Mouse (Mus musculus): ENCODE results near the gene Npc2. TPM values are rescaled to one million over a fixed set of nuclear protein-coding genes. Genes with fewer than 3 reads are reported as not detected.

Npc2 gene
- polyA plus RNA-seq (2014; fragmentation: Nextera tagmentation; extraction: Ambion mirVana): 40.3 and 41.7 TPM in 2 replicates

DNA sequence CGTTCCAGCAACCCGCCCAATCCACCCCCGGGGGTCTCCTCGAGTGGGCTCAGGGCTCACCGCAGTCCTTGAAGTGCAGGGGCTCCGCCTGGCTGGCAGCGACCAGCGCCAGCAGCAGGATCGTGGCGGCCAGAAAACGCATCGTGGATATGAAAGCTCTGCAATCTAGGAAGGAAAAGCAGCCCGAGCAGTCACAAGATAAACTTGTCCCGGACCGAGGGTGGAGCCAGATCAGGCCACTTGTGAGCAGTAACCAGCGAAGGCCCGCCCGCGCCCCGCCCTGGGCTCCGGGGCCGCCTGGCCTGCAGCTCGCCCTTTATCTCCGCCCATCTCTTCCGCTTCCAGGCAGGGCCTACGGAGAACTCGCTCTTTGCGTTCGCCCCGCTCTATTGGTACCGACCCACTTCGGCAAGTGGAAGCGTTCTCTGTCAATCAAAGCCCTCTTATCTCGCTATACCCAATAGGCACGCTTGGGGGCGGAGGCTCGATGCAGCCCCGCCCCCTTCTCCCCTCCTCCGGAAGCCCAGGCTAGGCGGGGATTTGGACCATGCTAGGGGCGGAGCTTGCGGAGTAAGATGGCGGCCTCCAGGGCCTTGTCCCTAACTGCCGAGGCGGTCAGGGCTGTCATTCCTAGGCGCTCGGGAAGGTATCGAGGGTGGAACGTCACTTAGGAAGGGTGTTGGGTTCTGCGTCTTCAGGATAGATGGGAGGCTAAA lies at the start of gene Npc2, which contains the start of gene Isca2:
Gene Npc2, minus strand, starts transcription at position 427 of the 716 bp plus-strand sequence.
Gene Isca2, plus strand, starts transcription at position 526 of the 716 bp plus-strand sequence.
- Histone ChIP-seq H3K4me1 (replicated peaks; ENCODE audit: control insufficient read depth, insufficient read depth, low read length) (peaks cover 23% of the 10 kb centered on the region), H3K9me3 (ENCODE audit: control insufficient read depth, low read length) (no peaks in the 10 kb centered on the region), H3K27ac (ENCODE audit: low read depth, low read length) (peak within 1 kb of the TSS; percentile 89), H3K36me3 (ENCODE audit: control insufficient read depth, insufficient read depth, low read length) (peaks cover 3% of the 10 kb centered on the region; the same call in 1 of the 2 replicates), H3K4me3 (ENCODE audit: low read depth, low read length) (peak within 1 kb of the TSS; percentile 86), H3K9ac (ENCODE audit: low read depth, low read length) (peak within 1 kb of the TSS; percentile 84), H3K4me2 (peak within 1 kb of the TSS; percentile 78), H3K27me3 (replicated peaks; ENCODE audit: control insufficient read depth, insufficient read depth, low read length) (no peaks in the 10 kb centered on the region)
- peak; percentile 96 for DNase-seq (ENCODE audit: low spot score)
- ATAC-seq (replicated peaks; ENCODE audit: low FRiP score): peak; percentile 98
- WGBS: under 1% methylated on average over 50 of the region's 50 CpGs

GRCm38 (mm10) chr12:84819236-84820168 lies 46.5 kb upstream of the Npc2 start:
- Histone ChIP-seq H3K4me2 (0 out of 2 replicates have a peak overlapping the region, but pooled peaks have one; percentile 5), H3K27ac (ENCODE audit: low read depth, low read length) (peak overlapping the region; percentile 67), H3K4me1 (replicated peaks; ENCODE audit: control insufficient read depth, insufficient read depth, low read length) (peaks cover 7% of the 10 kb centered on the region), H3K9ac (ENCODE audit: low read depth, low read length) (peak overlapping the region; percentile 35; the same call in 1 of the 2 replicates), H3K36me3 (ENCODE audit: control insufficient read depth, insufficient read depth, low read length) (no peaks in the 10 kb centered on the region), H3K9me3 (ENCODE audit: control insufficient read depth, low read length) (no peaks in the 10 kb centered on the region), H3K27me3 (replicated peaks; ENCODE audit: control insufficient read depth, insufficient read depth, low read length) (no peaks in the 10 kb centered on the region), H3K4me3 (ENCODE audit: low read depth, low read length) (no peak overlapping the region)
- ATAC-seq (replicated peaks; ENCODE audit: low FRiP score) (peak; percentile 98), DNase-seq (ENCODE audit: low spot score) (no peak)
- 75% methylated on average over 13 of the region's 13 CpGs for WGBS

- Histone ChIP-seq H3K9ac (ENCODE audit: low read depth, low read length) (no peak overlapping the region), H3K27ac (ENCODE audit: low read depth, low read length) (peak overlapping the region; percentile 40; the same call in 1 of the 2 replicates), H3K4me1 (replicated peaks; ENCODE audit: control insufficient read depth, insufficient read depth, low read length) (peaks cover 7% of the 10 kb centered on the region), H3K9me3 (ENCODE audit: control insufficient read depth, low read length) (no peaks in the 10 kb centered on the region), H3K36me3 (ENCODE audit: control insufficient read depth, insufficient read depth, low read length) (no peaks in the 10 kb centered on the region), H3K4me2 (no peak overlapping the region), H3K27me3 (replicated peaks; ENCODE audit: control insufficient read depth, insufficient read depth, low read length) (no peaks in the 10 kb centered on the region), H3K4me3 (ENCODE audit: low read depth, low read length) (no peak overlapping the region)
- ATAC-seq (replicated peaks; ENCODE audit: low FRiP score) (no peak), DNase-seq (ENCODE audit: low spot score) (no peak)
- WGBS: 61% methylated on average over 4 of the region's 4 CpGs
Measured at GRCm38 (mm10) chr12:84818496-84818895, 45.5 kb upstream of the Npc2 start.

DNA sequence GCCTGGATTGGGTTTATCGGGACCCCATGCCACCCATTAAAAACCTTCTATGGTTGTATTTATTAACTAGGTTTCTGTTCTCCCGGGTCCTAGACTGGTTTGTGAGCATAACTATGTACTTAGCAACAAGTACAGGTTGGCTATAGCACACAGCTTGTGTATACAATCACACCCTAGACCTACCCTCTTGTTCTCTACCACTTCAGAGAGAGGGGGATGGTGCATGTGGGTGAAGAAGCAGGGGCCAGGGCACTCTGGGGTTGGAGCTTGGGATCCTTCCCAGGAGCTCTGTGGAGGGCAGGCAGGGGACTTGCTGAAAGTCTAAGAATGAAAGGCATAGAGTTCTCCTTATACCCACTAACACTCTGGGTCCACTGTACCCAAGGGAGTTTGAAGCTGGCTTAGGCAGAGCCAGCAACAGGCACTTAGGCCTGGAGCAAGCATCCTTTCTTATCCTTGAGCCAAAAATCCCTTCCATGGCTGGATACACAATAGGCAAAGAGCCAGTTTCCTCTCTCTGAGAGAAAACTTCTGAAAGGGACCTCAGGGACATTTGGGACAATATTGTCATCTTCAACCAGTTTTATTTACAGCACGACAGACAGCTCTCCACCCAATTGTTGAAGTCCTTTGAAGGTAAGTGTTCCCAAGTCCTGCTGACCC lies 41.8 kb upstream of the Npc2 start:
- Histone ChIP-seq H3K9me3 (ENCODE audit: control insufficient read depth, low read length) (no peaks in the 10 kb centered on the region), H3K4me2 (no peak overlapping the region), H3K4me1 (replicated peaks; ENCODE audit: control insufficient read depth, insufficient read depth, low read length) (peaks cover 4% of the 10 kb centered on the region), H3K27ac (ENCODE audit: low read depth, low read length) (no peak overlapping the region), H3K9ac (ENCODE audit: low read depth, low read length) (no peak overlapping the region), H3K4me3 (ENCODE audit: low read depth, low read length) (no peak overlapping the region), H3K27me3 (replicated peaks; ENCODE audit: control insufficient read depth, insufficient read depth, low read length) (no peaks in the 10 kb centered on the region), H3K36me3 (ENCODE audit: control insufficient read depth, insufficient read depth, low read length) (no peaks in the 10 kb centered on the region)
- no peak for DNase-seq (ENCODE audit: low spot score)
- WGBS: 80% methylated on average over 3 of the region's 3 CpGs
- ATAC-seq (replicated peaks; ENCODE audit: low FRiP score): no peak

- Histone ChIP-seq H3K27ac (ENCODE audit: low read depth, low read length) (no peak overlapping the region), H3K4me2 (no peak overlapping the region), H3K4me1 (replicated peaks; ENCODE audit: control insufficient read depth, insufficient read depth, low read length) (no peaks in the 10 kb centered on the region), H3K4me3 (ENCODE audit: low read depth, low read length) (no peak overlapping the region), H3K9ac (ENCODE audit: low read depth, low read length) (no peak overlapping the region), H3K9me3 (ENCODE audit: control insufficient read depth, low read length) (no peaks in the 10 kb centered on the region), H3K36me3 (ENCODE audit: control insufficient read depth, insufficient read depth, low read length) (no peaks in the 10 kb centered on the region), H3K27me3 (replicated peaks; ENCODE audit: control insufficient read depth, insufficient read depth, low read length) (no peaks in the 10 kb centered on the region)
- WGBS: 40% methylated on average over 7 of the region's 7 CpGs
- DNase-seq (ENCODE audit: low spot score): no peak
- no peak for ATAC-seq (replicated peaks; ENCODE audit: low FRiP score)
Measured at GRCm38 (mm10) chr12:84813773-84814172, 40.8 kb upstream of the Npc2 start.

DNA sequence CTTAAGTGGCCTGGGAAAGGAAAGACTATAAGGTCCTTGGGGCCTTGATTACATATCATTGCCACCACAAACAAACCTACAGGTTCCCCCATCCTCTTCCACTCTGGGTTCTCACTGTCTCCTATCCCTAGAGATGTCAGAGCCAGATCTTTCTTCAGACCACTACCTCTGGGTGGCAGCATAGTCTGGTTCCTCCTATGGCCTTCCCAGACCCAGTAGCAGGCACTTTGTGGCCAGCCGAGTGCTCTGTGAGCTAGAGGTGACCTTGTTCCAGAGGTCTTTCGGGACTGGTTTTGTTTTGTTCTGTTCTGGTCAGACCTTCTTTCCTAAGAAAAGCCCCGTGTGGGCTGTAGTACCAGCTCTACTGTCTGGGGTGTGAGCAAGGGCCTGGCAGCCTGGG lies 39.1 kb upstream of the Npc2 start:
- Histone ChIP-seq H3K9me3 (ENCODE audit: control insufficient read depth, low read length) (no peaks in the 10 kb centered on the region), H3K36me3 (ENCODE audit: control insufficient read depth, insufficient read depth, low read length) (no peaks in the 10 kb centered on the region), H3K4me2 (no peak overlapping the region), H3K27ac (ENCODE audit: low read depth, low read length) (no peak overlapping the region), H3K4me1 (replicated peaks; ENCODE audit: control insufficient read depth, insufficient read depth, low read length) (no peaks in the 10 kb centered on the region), H3K4me3 (ENCODE audit: low read depth, low read length) (no peak overlapping the region), H3K9ac (ENCODE audit: low read depth, low read length) (no peak overlapping the region), H3K27me3 (replicated peaks; ENCODE audit: control insufficient read depth, insufficient read depth, low read length) (no peaks in the 10 kb centered on the region)
- ATAC-seq (replicated peaks; ENCODE audit: low FRiP score) (no peak), DNase-seq (ENCODE audit: low spot score) (no peak)
- 59% methylated on average over 3 of the region's 3 CpGs for WGBS

DNA sequence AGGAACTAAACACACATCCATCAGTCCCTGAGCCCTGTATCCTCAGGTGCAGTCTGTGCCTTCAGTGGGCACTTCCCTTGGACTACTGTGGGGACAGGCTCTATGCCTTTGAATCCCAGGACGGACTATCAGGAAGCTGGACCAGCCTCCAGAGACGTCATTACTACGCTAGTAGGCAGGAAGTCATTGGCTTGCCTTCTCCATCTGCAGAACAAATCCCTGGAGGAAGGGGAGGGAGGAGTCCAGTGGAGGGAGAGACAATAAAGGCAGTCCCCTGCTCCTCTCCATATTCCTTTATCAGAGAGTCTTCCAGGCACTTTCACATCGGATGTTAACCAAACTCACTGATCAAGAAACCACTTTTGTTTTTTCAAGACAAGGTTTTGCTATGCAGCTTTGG lies 38.6 kb upstream of the Npc2 start:
- no peaks in the 10 kb centered on the region for H3K27me3 ChIP-seq (replicated peaks; ENCODE audit: control insufficient read depth, insufficient read depth, low read length)
- ATAC-seq (replicated peaks; ENCODE audit: low FRiP score) (no peak), DNase-seq (ENCODE audit: low spot score) (no peak)
- no peak overlapping the region for H3K4me3 ChIP-seq (ENCODE audit: low read depth, low read length)
- H3K9ac ChIP-seq (ENCODE audit: low read depth, low read length): no peak overlapping the region
- H3K9me3 ChIP-seq (ENCODE audit: control insufficient read depth, low read length): no peaks in the 10 kb centered on the region
- H3K4me1 ChIP-seq (replicated peaks; ENCODE audit: control insufficient read depth, insufficient read depth, low read length): no peaks in the 10 kb centered on the region
- 35% methylated on average over 4 of the region's 4 CpGs for WGBS
- H3K27ac ChIP-seq (ENCODE audit: low read depth, low read length): no peak overlapping the region
- H3K36me3 ChIP-seq (ENCODE audit: control insufficient read depth, insufficient read depth, low read length): no peaks in the 10 kb centered on the region
- no peak overlapping the region for H3K4me2 ChIP-seq

GRCm38 (mm10) chr12:84810810-84811209 lies 37.9 kb upstream of the Npc2 start:
- Histone ChIP-seq H3K9me3 (ENCODE audit: control insufficient read depth, low read length) (no peaks in the 10 kb centered on the region), H3K36me3 (ENCODE audit: control insufficient read depth, insufficient read depth, low read length) (no peaks in the 10 kb centered on the region), H3K9ac (ENCODE audit: low read depth, low read length) (no peak overlapping the region), H3K27ac (ENCODE audit: low read depth, low read length) (no peak overlapping the region), H3K4me2 (no peak overlapping the region), H3K4me3 (ENCODE audit: low read depth, low read length) (no peak overlapping the region), H3K4me1 (replicated peaks; ENCODE audit: control insufficient read depth, insufficient read depth, low read length) (no peaks in the 10 kb centered on the region), H3K27me3 (replicated peaks; ENCODE audit: control insufficient read depth, insufficient read depth, low read length) (no peaks in the 10 kb centered on the region)
- ATAC-seq (replicated peaks; ENCODE audit: low FRiP score) (no peak), DNase-seq (ENCODE audit: low spot score) (no peak)
- WGBS: 48% methylated on average over 1 of the region's 1 CpGs
